ENCODE assay signal across 9 mouse cellular contexts in the genomic region with DNA sequence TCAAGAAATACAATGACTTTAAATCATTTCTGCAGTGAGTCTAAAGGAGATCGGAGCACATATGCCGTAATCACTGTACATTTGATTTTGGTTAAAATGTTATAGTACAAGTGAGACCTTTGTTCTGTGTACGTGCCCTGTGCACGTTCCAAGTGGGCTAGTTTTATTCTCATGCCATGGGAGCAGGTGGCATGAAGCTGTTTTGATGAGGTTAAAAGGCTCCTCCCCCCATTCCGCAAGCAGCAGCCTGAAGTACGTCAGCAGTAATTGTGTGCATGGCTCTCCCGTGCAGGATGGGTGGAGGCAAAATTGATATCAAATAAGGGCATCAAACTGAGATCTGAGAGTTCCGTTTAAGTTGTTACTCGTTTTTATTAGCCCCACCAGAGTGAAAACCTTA. TPM values are rescaled to one million over a fixed set of nuclear protein-coding genes. Genes with fewer than 3 reads are reported as not detected.
DNase-seq lines count a peak whose midpoint lies in the region; ATAC-seq lines count a peak whose summit lies in the region.
"Had no signal": no experiment of that assay in that cellular context is flagged by ENCODE, and none has a peak within 500 bp of the region (broad histone marks: within the 10 kb centered on the region; RNA-seq: fewer than 3 reads in every experiment).

No protein-coding gene starts in this region.

- H3K9me3 ChIP-seq in midbrain, embryonic 11.5 days (ENCODE audit: control insufficient read depth, low read length): no peaks in the 10 kb centered on the region
- no peaks in the 10 kb centered on the region for H3K9me3 ChIP-seq in midbrain, embryonic 10.5 days (replicated peaks)
- H3K9me3 ChIP-seq in hindbrain, embryonic 11.5 days (ENCODE audit: control insufficient read depth, low read length): no peaks in the 10 kb centered on the region

- no peaks in the 10 kb centered on the region for H3K36me3 ChIP-seq in midbrain, embryonic 11.5 days (ENCODE audit: control insufficient read depth, insufficient read depth, low read length)
- no peaks in the 10 kb centered on the region for H3K36me3 ChIP-seq in midbrain, embryonic 10.5 days
- no peaks in the 10 kb centered on the region for H3K36me3 ChIP-seq in hindbrain, embryonic 11.5 days (ENCODE audit: control insufficient read depth, insufficient read depth, low read length)

- H3K4me3 ChIP-seq in midbrain, embryonic 11.5 days (ENCODE audit: low read depth, low read length): no peak overlapping the region
- no peak overlapping the region for H3K4me3 ChIP-seq in midbrain, embryonic 10.5 days
- H3K4me3 ChIP-seq in hindbrain, embryonic 11.5 days (ENCODE audit: low read depth, low read length): no peak overlapping the region

- H3K27me3 ChIP-seq in midbrain, embryonic 11.5 days (ENCODE audit: control insufficient read depth, insufficient read depth, low read length): no peaks in the 10 kb centered on the region
- no peaks in the 10 kb centered on the region for H3K27me3 ChIP-seq in midbrain, embryonic 10.5 days (ENCODE audit: low read depth, poor library complexity, severe bottlenecking)
- no peaks in the 10 kb centered on the region for H3K27me3 ChIP-seq in hindbrain, embryonic 11.5 days (ENCODE audit: control insufficient read depth, insufficient read depth, low read length)

- no peak overlapping the region for H3K4me2 ChIP-seq in midbrain, embryonic 11.5 days
- H3K4me2 ChIP-seq in hindbrain, embryonic 11.5 days (replicated peaks; ENCODE audit: low read depth, low read length): no peak overlapping the region

- peak; percentile 84 for ATAC-seq in midbrain, embryonic 11.5 days (ENCODE audit: low FRiP score)
- peak; percentile 91 for ATAC-seq in hindbrain, embryonic 11.5 days (ENCODE audit: low FRiP score)
- no peak for ATAC-seq in activated CD4-positive, CD25-positive, alpha-beta regulatory T cell, adult 4 months

- H3K27ac ChIP-seq in midbrain, embryonic 11.5 days (ENCODE audit: low read depth, low read length): no peak overlapping the region; the same call in 1 of the 2 replicates
- no peak overlapping the region for H3K27ac ChIP-seq in midbrain, embryonic 10.5 days (replicated peaks)
- H3K27ac ChIP-seq in hindbrain, embryonic 11.5 days (ENCODE audit: low read depth, low read length): peak overlapping the region; percentile 75; the same call in 1 of the 2 replicates

- intact Hi-C loops in left cerebral cortex, postnatal 36 days (cut with DNase I): loop anchor here (5.0 to 10.0 kb wide), 3 partner anchors 101 to 224 kb away; no protein-coding TSS in a partner anchor

- no peak for DNase-seq in midbrain, embryonic 11.5 days (ENCODE audit: low spot score, missing footprints)
- DNase-seq in midbrain, embryonic 10.5 days (ENCODE audit: low spot score): no peak
- DNase-seq in hindbrain, embryonic 11.5 days (ENCODE audit: low spot score): peak; percentile 54
- DNase-seq in left cerebral cortex, postnatal 36 days (ENCODE audit: low spot score in 2 of 2): peak; percentile 40 to 54
- peak; percentile 25 for DNase-seq in right cerebral cortex, postnatal 4 days
- DNase-seq in spleen, postnatal 10 days (ENCODE audit: low spot score in 2 of 2): no peak
- no peak for DNase-seq in adrenal gland, postnatal 36 days
- DNase-seq: gastrocnemius, postnatal 36 days had no signal

- no peak overlapping the region for H3K9ac ChIP-seq in midbrain, embryonic 11.5 days (ENCODE audit: low read length)
- H3K9ac ChIP-seq in hindbrain, embryonic 11.5 days (ENCODE audit: low read depth, low read length): no peak overlapping the region

- no peaks in the 10 kb centered on the region for H3K4me1 ChIP-seq in midbrain, embryonic 11.5 days (ENCODE audit: control insufficient read depth, insufficient read depth, low read length)
- peaks cover 15% of the 10 kb centered on the region for H3K4me1 ChIP-seq in midbrain, embryonic 10.5 days
- H3K4me1 ChIP-seq in hindbrain, embryonic 11.5 days (replicated peaks; ENCODE audit: control insufficient read depth, insufficient read depth, low read length): no peaks in the 10 kb centered on the region

- WGBS in midbrain, embryonic 11.5 days: 49% methylated on average over 9 of the region's 9 CpGs
- 59% methylated on average over 9 of the region's 9 CpGs for WGBS in midbrain, embryonic 10.5 days
- WGBS in hindbrain, embryonic 11.5 days: 49% methylated on average over 9 of the region's 9 CpGs

RNA-seq across cellular contexts. Expression of a gene that starts 0.5 kb away (rescaled TPM):
- polyA plus RNA-seq in midbrain, embryonic 11.5 days (2014; fragmentation: Nextera tagmentation; extraction: Ambion mirVana): 1.6 and 1.7 TPM in 2 replicates
- polyA plus RNA-seq in midbrain, embryonic 10.5 days (2016; fragmentation: Nextera tagmentation; extraction: Ambion mirVana): 0.42 and 0.86 TPM in 2 replicates
- polyA plus RNA-seq in hindbrain, embryonic 11.5 days (2014; fragmentation: Nextera tagmentation; extraction: Ambion mirVana): 2.9 and 3.4 TPM in 2 replicates
- total RNA-seq in left cerebral cortex, postnatal 36 days (2021): 10 to 100 TPM; 42.2 to 43.6 TPM
- polyA plus RNA-seq in activated CD4-positive, CD25-positive, alpha-beta regulatory T cell, adult 4 months (2017; shearing (Covaris generic)): not detected
- total RNA-seq in adrenal gland, postnatal 36 days (2021): 1 to 10 TPM in 1 of 2 experiments, under 1 TPM in 1; 0.96 to 1.0 TPM
- total RNA-seq: gastrocnemius, postnatal 36 days had no signal

Comparison
In these comparisons a context has a peak if more than half of its experiments do, and no peak if none do; other contexts are left out.
1. DNase-seq: peak in hindbrain, embryonic 11.5 days (single experiment), left cerebral cortex, postnatal 36 days (2 of 2) and right cerebral cortex, postnatal 4 days (single experiment); none in midbrain, embryonic 11.5 days (single experiment), midbrain, embryonic 10.5 days (single experiment), spleen, postnatal 10 days (0 of 2) and adrenal gland, postnatal 36 days (0 of 2).